Mouse (Mus musculus) MEL (cell line): ENCODE data around the gene Gm10181. TPM values are rescaled to one million over a fixed set of nuclear protein-coding genes. Genes with fewer than 3 reads are reported as not detected.

ENCODE experiments used
- DNase-seq: peaks from one replicate; pipeline ENCODE4 v3.0.0; 2011; ENCODE audit warnings: low read depth, low spot score
- H3K27ac ChIP-seq: 2 replicates; pipeline ENCODE4 v1.5.1; 2012; ENCODE audit warnings: low read depth, mild to moderate bottlenecking, control low read depth, low read length, moderate library complexity; ENCODE audit not compliant: control insufficient read depth
- H3K27me3 ChIP-seq, 2 experiments: fragments of 150-350 bp in 1 of 2; sonication (generic) in 1 of 2; 2 replicates each; pipeline ENCODE4 v1.6.1; 2012; ENCODE audit warnings: low read length in 2 of 2, mild to moderate bottlenecking in 2 of 2, improper control_type of control experiment in 1 of 2, moderate library complexity in 1 of 2; ENCODE audit not compliant: insufficient read depth in 2 of 2, control insufficient read depth in 1 of 2
- H3K36me3 ChIP-seq, 2 experiments: 2 replicates each; pipeline ENCODE4 v1.6.1; 2012 to 2014; ENCODE audit warnings: low read length in 2 of 2, improper control_type of control experiment in 1 of 2, inconsistent platforms in 1 of 2, mild to moderate bottlenecking in 1 of 2; ENCODE audit not compliant: insufficient read depth in 2 of 2, control insufficient read depth in 1 of 2
- H3K4me1 ChIP-seq, 2 experiments: fragments of 150-350 bp in 1 of 2; sonication (generic) in 1 of 2; 2 replicates each; pipeline ENCODE4 v1.6.1; 2012; ENCODE audit warnings: low read length in 2 of 2, improper control_type of control experiment in 1 of 2, mild to moderate bottlenecking in 1 of 2; ENCODE audit not compliant: insufficient read depth in 2 of 2, control insufficient read depth in 1 of 2
- H3K4me3 ChIP-seq, 2 experiments: fragments of 150-350 bp in 1 of 2; sonication (generic) in 1 of 2; 2 replicates each; pipeline ENCODE4 v1.5.1; 2012; ENCODE audit warnings: low read depth in 2 of 2, low read length in 2 of 2, mild to moderate bottlenecking in 2 of 2, moderate library complexity in 2 of 2, control low read depth in 1 of 2, improper control_type of control experiment in 1 of 2; ENCODE audit not compliant: control insufficient read depth in 1 of 2, insufficient read depth in 1 of 2
- H3K79me2 ChIP-seq: 2 replicates; pipeline ENCODE4 v1.6.1; 2012; ENCODE audit warnings: mild to moderate bottlenecking, low read length, moderate library complexity; ENCODE audit not compliant: control insufficient read depth, poor library complexity, insufficient read depth
- H3K9ac ChIP-seq: 2 replicates; pipeline ENCODE4 v1.6.1; 2012; ENCODE audit warnings: low read depth, mild to moderate bottlenecking, control low read depth, low read length, moderate library complexity; ENCODE audit not compliant: control insufficient read depth, poor library complexity, severe bottlenecking
- H3K9me3 ChIP-seq: fragments of 150-350 bp; sonication (generic); replicated peaks from 2 replicates; pipeline ENCODE4 v1.6.1; 2012; ENCODE audit warnings: mild to moderate bottlenecking, low read length, improper control_type of control experiment, moderate library complexity; ENCODE audit not compliant: insufficient read depth
- BHLHE40 ChIP-seq: IDR thresholded peaks from 2 replicates; pipeline ENCODE4 v1.6.1; 2012; ENCODE audit warnings: low read depth, mild to moderate bottlenecking, inconsistent platforms, low read length, improper control_type of control experiment, borderline replicate concordance
- CHD1 ChIP-seq: IDR thresholded peaks from 2 replicates; pipeline ENCODE4 v1.6.1; 2012; ENCODE audit warnings: low read depth, mild to moderate bottlenecking, inconsistent platforms, low read length, improper control_type of control experiment
- CHD2 ChIP-seq: IDR thresholded peaks from 2 replicates; pipeline ENCODE4 v1.6.1; 2011; ENCODE audit warnings: low read length, improper control_type of control experiment
- CTCF ChIP-seq, 3 experiments: IDR thresholded peaks in 2 of 3; conservative IDR thresholded peaks in 1 of 3; 2 replicates each; pipeline ENCODE4 v1.5.1; 2011 to 2012; ENCODE audit warnings: low read length in 3 of 3, low read depth in 2 of 3, mild to moderate bottlenecking in 2 of 3, improper control_type of control experiment in 1 of 3, inconsistent platforms in 1 of 3, mixed read lengths in 1 of 3, moderate library complexity in 1 of 3; ENCODE audit not compliant: control insufficient read depth in 1 of 3, insufficient read depth in 1 of 3, poor library complexity in 1 of 3, severe bottlenecking in 1 of 3
- E2F4 ChIP-seq: IDR thresholded peaks from 2 replicates; pipeline ENCODE4 v1.6.1; 2011; ENCODE audit warnings: low read depth, low read length, improper control_type of control experiment, borderline replicate concordance
- EP300 ChIP-seq, 2 experiments: IDR thresholded peaks; 2 replicates each; pipeline ENCODE4 v1.6.1; 2011; ENCODE audit warnings: improper control_type of control experiment in 2 of 2, low read length in 2 of 2, low read depth in 1 of 2, mild to moderate bottlenecking in 1 of 2
- GABPA ChIP-seq: IDR thresholded peaks from 2 replicates; pipeline ENCODE4 v1.6.1; 2012; ENCODE audit warnings: low read depth, mild to moderate bottlenecking, inconsistent platforms, low read length, improper control_type of control experiment, moderate library complexity
- JUND ChIP-seq: IDR thresholded peaks from 2 replicates; pipeline ENCODE4 v1.6.1; 2011; ENCODE audit warnings: low read depth, mild to moderate bottlenecking, improper control_type of control experiment, low read length
- KAT2A ChIP-seq: conservative IDR thresholded peaks from 2 replicates; pipeline ENCODE4 v1.6.1; 2012; ENCODE audit warnings: low read depth, low read length, improper control_type of control experiment, inconsistent platforms
- MAX ChIP-seq: IDR thresholded peaks from 2 replicates; pipeline ENCODE4 v1.6.1; 2011; ENCODE audit warnings: low read length, improper control_type of control experiment
- MEF2A ChIP-seq: IDR thresholded peaks from 2 replicates; pipeline ENCODE4 v1.6.1; 2014; ENCODE audit warnings: low read depth, mild to moderate bottlenecking, inconsistent platforms, low read length, improper control_type of control experiment; ENCODE audit not compliant: poor library complexity, insufficient replicate concordance, severe bottlenecking; ENCODE audit errors: extremely low read depth
- MXI1 ChIP-seq: IDR thresholded peaks from 2 replicates; pipeline ENCODE4 v1.6.1; 2011; ENCODE audit warnings: mild to moderate bottlenecking, low read depth, low read length, improper control_type of control experiment
- MYB ChIP-seq: IDR thresholded peaks from 2 replicates; pipeline ENCODE4 v1.6.1; 2011; ENCODE audit warnings: mild to moderate bottlenecking, low read depth, low read length, improper control_type of control experiment
- MYC ChIP-seq: IDR thresholded peaks from 2 replicates; pipeline ENCODE4 v1.6.1; 2011; ENCODE audit warnings: low read depth, mild to moderate bottlenecking, low read length, improper control_type of control experiment, moderate library complexity
- NELFE ChIP-seq: IDR thresholded peaks from 2 replicates; pipeline ENCODE4 v1.6.1; 2011; ENCODE audit warnings: low read depth, low read length, improper control_type of control experiment
- RAD21 ChIP-seq: IDR thresholded peaks from 2 replicates; pipeline ENCODE4 v1.6.1; 2011; ENCODE audit warnings: mild to moderate bottlenecking, low read depth, low read length, improper control_type of control experiment
- SMC3 ChIP-seq: IDR thresholded peaks from 2 replicates; pipeline ENCODE4 v1.6.1; 2011; ENCODE audit warnings: low read depth, low read length, improper control_type of control experiment
- TAL1 ChIP-seq: IDR thresholded peaks from 2 replicates; pipeline ENCODE4 v1.6.1; 2012; ENCODE audit warnings: mild to moderate bottlenecking, inconsistent platforms, low read length, moderate library complexity, mixed read lengths
- TBP ChIP-seq: IDR thresholded peaks from 2 replicates; pipeline ENCODE4 v1.8.0; 2011; ENCODE audit warnings: low read depth, low read length, improper control_type of control experiment
- TCF12 ChIP-seq: IDR thresholded peaks from 2 replicates; pipeline ENCODE4 v1.6.1; 2014; ENCODE audit warnings: low read depth, mild to moderate bottlenecking, inconsistent platforms, low read length, improper control_type of control experiment, moderate library complexity
- UBTF ChIP-seq: IDR thresholded peaks from 2 replicates; pipeline ENCODE4 v1.6.1; 2012; ENCODE audit warnings: low read depth, mild to moderate bottlenecking, inconsistent platforms, low read length, improper control_type of control experiment, moderate library complexity, borderline replicate concordance; ENCODE audit not compliant: insufficient read depth
- USF1 ChIP-seq: IDR thresholded peaks from 2 replicates; pipeline ENCODE4 v1.6.1; 2014; ENCODE audit warnings: low read depth, mild to moderate bottlenecking, inconsistent platforms, low read length, improper control_type of control experiment, moderate library complexity
- USF2 ChIP-seq, 2 experiments: IDR thresholded peaks; 2 replicates each; pipeline ENCODE4 v1.6.1; 2011 to 2012; ENCODE audit warnings: improper control_type of control experiment in 2 of 2, low read length in 2 of 2, borderline replicate concordance in 1 of 2, inconsistent platforms in 1 of 2, low read depth in 1 of 2, mild to moderate bottlenecking in 1 of 2; ENCODE audit not compliant: insufficient read depth in 1 of 2
- ZC3H11A ChIP-seq: IDR thresholded peaks from 2 replicates; pipeline ENCODE4 v1.6.1; 2012; ENCODE audit warnings: low read depth, mild to moderate bottlenecking, inconsistent platforms, low read length, improper control_type of control experiment
- ZKSCAN1 ChIP-seq: IDR thresholded peaks from 2 replicates; pipeline ENCODE4 v1.6.1; 2012; ENCODE audit warnings: low read depth, mild to moderate bottlenecking, inconsistent platforms, low read length, improper control_type of control experiment, moderate library complexity
- polyA plus RNA-seq, 2 experiments: library from polyadenylated mRNA; stranded (reverse) in 1 of 2; unstranded in 1 of 2; fragments of >175 nt in 1 of 2; fragments of >200 nt in 1 of 2; gene quantifications; 2 replicates each; pipeline versions ENCODE4 v1.2.1 to v1.2.4; 2012; ENCODE audit warnings: low replicate concordance in 2 of 2, low read depth in 1 of 2; ENCODE audit not compliant: insufficient read length in 2 of 2, insufficient read depth in 1 of 2, missing spikeins in 1 of 2
- total RNA-seq: library from RNA; depleted of rRNA; stranded (reverse); fragments of 300-350 nt; gene quantifications from 2 replicates; pipeline ENCODE4 v1.2.3, GENCODE M21; 2012

Gene Gm10181
- total and polyA plus RNA-seq, 3 experiments, result not detected

DNA sequence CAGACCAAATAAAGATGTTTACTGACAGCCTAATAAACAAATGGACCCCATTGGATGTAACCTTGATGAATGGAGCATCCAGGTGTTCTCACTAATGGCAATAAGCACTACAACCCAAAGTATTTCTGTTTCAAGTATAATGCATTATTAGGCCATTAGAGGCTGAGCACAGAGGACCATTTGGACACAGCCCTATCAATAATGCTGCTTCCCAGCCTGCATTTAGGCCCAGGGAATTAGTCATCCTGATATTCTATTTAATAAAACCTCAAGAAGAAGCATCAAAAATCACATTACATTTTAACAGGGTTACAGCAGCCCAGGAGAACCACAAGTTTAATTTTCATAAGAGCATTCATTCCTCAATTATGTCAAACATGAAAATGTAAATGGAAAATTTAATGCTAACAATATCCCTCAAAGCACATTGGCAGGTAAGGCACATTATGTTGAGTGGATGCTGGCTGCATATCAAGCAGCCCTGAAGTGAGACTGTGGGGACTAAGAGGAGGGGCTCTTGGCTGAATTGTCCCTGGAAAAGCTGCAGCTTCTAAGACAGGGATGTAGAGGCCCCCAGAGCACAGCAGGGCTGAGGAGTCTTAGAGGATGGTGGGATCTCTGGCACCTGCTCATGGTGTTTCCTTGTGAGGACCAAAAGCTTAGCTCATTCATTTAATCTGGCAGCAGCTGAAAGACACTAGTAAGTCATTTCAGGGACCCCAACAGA, 33.4 kb upstream of the Gm10181 start:
- H3K27me3 ChIP-seq, result no peaks in the 10 kb centered on the region
- no peak overlapping the region for H3K4me3 ChIP-seq
- H3K36me3 ChIP-seq, result no peaks in the 10 kb centered on the region
- no peak for DNase-seq
- TF ChIP-seq MAX, result no peak
- TF ChIP-seq MYC, result no peak
- TF ChIP-seq UBTF, result no peak
- no peak for TF ChIP-seq USF2 (IDR thresholded peaks at IDR 0.05; ENCODE audit: borderline replicate concordance in 1 of 2, insufficient read depth in 1 of 2, low read depth in 1 of 2, low read length in 2 of 2)
- no peak for TF ChIP-seq CTCF (IDR thresholded peaks at IDR 0.05 in 2 of 3, conservative IDR thresholded peaks at IDR 0.05 in 1 of 3; ENCODE audit: control insufficient read depth in 1 of 3, insufficient read depth in 1 of 3, low read depth in 2 of 3, low read length in 3 of 3, poor library complexity in 1 of 3, severe bottlenecking in 1 of 3)
- TF ChIP-seq MEF2A, result no peak
- TF ChIP-seq RAD21, result no peak
- no peak for TF ChIP-seq NELFE
- no peak for TF ChIP-seq GABPA
- TF ChIP-seq KAT2A, result no peak
- no peak for TF ChIP-seq USF1
- TF ChIP-seq CHD1, result no peak
- no peak for TF ChIP-seq CHD2
- TF ChIP-seq E2F4, result no peak
- no peak for TF ChIP-seq SMC3
- no peak for TF ChIP-seq ZKSCAN1
- no peak for TF ChIP-seq BHLHE40
- no peak for TF ChIP-seq EP300 (IDR thresholded peaks at IDR 0.05; ENCODE audit: low read depth in 1 of 2, low read length in 2 of 2)
- TF ChIP-seq TBP, result no peak
- no peaks in the 10 kb centered on the region for H3K79me2 ChIP-seq
- no peak overlapping the region for H3K27ac ChIP-seq
- H3K4me1 ChIP-seq, result no peaks in the 10 kb centered on the region
- no peaks in the 10 kb centered on the region for H3K9me3 ChIP-seq
- H3K9ac ChIP-seq, result no peak overlapping the region

DNA sequence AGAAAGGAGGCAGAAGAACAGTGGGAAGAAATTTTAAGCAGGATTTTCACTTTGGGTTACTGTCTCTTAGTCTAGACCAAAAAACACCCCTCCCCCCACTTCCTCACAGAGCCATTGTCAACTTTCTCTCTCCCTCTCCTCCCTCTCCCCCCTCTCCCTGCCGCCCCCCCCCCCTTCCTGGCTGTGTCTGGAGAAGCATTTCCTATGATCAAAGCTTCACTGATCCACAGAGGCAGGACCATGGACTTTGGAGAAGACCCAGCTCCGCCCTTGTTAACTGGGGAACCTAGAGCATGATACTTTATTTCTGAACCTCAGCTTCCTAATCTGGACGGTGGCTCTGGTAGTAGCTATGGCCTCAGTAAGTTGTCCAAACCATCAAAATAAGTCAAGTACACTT, 30.5 kb upstream of the Gm10181 start:
- H3K27me3 ChIP-seq, result no peaks in the 10 kb centered on the region; a peak in 1 of 4 replicates
- no peak overlapping the region for H3K27ac ChIP-seq
- no peaks in the 10 kb centered on the region for H3K79me2 ChIP-seq
- DNase-seq, result no peak
- no peaks in the 10 kb centered on the region for H3K9me3 ChIP-seq
- H3K9ac ChIP-seq, result no peak overlapping the region
- H3K36me3 ChIP-seq, result no peaks in the 10 kb centered on the region
- no peaks in the 10 kb centered on the region for H3K4me1 ChIP-seq
- H3K4me3 ChIP-seq, result no peak overlapping the region
- TF ChIP-seq MYB, result no peak
- TF ChIP-seq CHD1, result no peak
- TF ChIP-seq TBP, result no peak
- no peak for TF ChIP-seq JUND
- no peak for TF ChIP-seq ZC3H11A
- TF ChIP-seq RAD21, result no peak
- no peak for TF ChIP-seq TCF12
- TF ChIP-seq TAL1, result no peak
- no peak for TF ChIP-seq MXI1
- TF ChIP-seq USF2 (IDR thresholded peaks at IDR 0.05; ENCODE audit: borderline replicate concordance in 1 of 2, insufficient read depth in 1 of 2, low read depth in 1 of 2, low read length in 2 of 2), result no peak
